Mouse (Mus musculus) gastrocnemius, postnatal 10 days (tissue): ENCODE results near the gene Alg9. TPM values are rescaled to one million over a fixed set of nuclear protein-coding genes. Genes with fewer than 3 reads are reported as not detected.
A peak's percentile ranks its signal among the peaks of the same experiment; 100 is the strongest.
"Not testable (repeated sequence)": the region's sequence is repeated elsewhere in the genome, so short reads cannot be mapped to it uniquely, and the experiment has no call there.

Experiments
- DNase-seq: peaks from one replicate; pipeline ENCODE4 v3.0.0; 2021; ENCODE audit warnings: mixed read lengths
- total RNA-seq, 2 experiments: library from RNA; stranded (reverse); gene quantifications; 2 replicates each; pipeline ENCODE4 v1.2.3; 2021

Alg9 gene
- total RNA-seq, 2 experiments from 2014 or later, result 8.2 to 13.4 TPM

DNA sequence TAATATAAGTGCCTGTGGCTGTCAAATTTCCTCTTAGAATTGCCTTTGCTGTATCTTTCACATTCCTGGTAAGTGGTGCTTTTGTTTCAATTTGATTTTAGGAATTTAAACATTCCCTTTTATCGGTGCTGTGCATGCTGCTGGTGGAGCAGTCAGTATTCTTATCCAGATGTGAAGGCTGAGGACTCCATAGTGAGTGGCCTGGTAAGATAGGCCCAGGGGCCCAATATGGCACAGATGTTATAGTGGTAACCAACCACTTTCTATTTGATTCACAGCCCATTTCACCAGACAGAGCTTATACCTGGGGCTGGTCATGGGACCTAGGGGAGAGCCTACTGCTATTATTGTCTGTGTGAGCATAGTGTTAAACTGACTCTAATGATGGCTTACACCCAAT lies 41.7 kb downstream of the Alg9 start:
- no peak for DNase-seq

DNA sequence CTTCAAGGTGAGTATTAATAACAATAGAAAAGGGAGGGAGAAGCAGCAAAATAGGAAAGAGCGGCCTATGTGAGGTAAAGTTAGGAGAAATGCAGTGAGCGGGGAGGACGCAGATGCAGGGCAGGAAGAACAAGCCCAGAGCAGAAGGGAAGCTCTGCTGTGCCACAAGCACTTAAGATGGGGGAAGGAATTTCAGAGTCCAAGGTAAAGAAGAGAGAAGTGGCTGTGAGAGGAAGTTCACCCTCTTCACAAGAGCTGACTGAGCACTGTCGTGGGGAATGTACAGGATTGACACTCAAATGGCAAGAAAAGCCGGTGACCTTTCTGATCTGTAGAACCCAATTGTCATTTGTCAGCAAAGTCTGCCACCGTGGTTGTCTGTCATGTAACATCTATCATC lies 43.2 kb downstream of the Alg9 start:
- no peak for DNase-seq

DNA sequence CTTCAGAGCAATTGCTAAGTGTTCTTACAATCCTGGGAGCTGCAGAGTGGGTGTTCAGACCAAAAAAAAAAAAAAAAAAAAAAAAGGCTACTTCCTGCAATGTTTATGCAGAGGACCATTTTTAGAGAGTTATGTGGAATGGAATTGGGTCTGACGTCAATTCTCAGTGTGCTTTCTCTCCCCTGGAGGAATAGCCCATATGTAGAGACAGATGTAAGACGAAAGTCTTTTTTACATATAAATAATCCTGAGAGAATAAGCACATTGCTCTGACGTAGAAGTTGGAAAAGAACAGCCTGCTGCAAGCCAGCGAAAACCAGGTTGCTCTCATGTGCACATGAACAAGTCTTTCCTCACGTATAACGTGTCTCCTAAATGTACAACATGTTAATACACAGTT lies 44.9 kb downstream of the Alg9 start:
- DNase-seq, result no peak

DNA sequence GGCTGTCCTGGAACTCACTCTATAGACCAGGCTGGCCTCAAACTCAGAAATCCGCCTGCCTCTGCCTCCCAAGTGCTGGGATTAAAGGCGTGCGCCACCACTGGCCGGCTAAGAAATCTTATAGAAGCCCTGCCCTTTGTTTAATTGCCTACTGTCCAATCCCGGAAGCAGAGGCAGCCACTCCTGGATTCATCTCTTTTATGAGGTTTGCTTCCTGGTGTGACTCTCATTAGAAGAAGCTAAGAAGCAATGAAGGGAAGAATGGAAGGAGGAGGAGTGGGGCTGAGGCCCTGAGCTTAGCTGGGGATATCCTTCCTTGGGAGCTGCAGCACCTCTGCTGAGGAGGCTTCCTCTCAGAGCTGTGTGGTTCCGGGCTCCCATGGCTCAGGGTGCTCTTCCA lies 46.8 kb downstream of the Alg9 start:
- DNase-seq, result no peak

DNA sequence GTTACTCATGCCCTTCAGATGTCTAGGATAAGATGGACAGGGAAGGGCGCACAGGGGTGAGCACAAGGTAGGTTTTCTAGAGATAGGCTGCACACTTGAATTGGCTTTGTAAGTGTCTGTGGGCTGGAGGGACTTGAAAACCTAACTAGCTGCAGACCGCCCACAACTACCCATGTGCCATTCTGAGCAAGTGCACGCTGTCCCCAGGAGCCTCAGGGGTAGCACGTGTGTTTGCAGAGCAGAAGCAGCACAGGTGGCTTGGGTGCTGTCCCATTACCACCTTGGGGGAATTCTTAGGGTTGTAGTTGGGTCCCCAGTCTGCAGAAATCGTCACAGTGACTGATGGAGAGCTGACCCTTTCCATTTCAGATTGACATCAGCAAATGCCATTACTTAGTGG lies 47.4 kb downstream of the Alg9 start:
- DNase-seq, result no peak

- no peak for DNase-seq
Observed at GRCm38 (mm10) chr9:50823779-50824453, 49.1 kb downstream of the Alg9 start.

- DNase-seq, result no peak
Observed at GRCm38 (mm10) chr9:50831514-50831913, 56.7 kb downstream of the Alg9 start.

DNA sequence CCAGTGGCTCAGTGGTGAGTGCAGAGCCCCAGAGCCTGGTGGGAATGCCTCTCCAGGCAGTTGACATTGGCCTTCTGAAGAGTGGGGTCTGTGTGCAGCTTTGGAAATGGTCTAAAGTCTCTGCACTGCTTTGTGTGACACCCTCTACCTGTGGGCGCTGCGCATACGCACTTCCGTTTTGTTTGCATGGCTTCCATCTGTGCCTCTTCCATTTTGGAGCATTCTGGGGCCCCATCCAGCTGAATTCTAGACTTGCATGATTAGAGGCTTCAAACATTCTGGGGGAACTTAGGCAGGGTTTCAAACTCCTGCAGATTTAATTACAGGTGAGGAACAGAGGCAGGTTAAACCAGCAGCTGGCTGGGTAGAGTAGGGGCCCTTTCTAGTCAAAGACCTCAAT lies 57.3 kb downstream of the Alg9 start:
- DNase-seq, result no peak

DNA sequence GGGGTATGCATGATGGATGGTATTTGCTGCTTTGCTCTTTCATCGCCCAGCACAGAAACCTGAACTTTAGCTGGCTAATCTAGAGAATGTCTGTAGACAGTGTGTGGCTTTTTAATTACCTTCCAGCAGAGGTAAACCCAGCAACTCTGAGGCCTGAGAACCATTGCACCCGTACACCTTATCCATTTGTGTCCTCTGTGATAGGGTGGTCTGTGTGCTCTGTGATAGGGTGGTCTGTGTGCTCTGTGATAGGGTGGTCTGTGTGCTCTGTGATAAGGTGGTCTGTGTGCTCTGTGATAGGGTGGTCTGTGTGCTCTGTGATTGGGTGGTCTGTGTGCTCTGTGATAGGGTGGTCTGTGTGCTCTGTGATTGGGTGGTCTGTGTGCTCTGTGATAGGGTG lies 57.8 kb downstream of the Alg9 start:
- DNase-seq, result not testable (repeated sequence)

- no peak for DNase-seq
Observed at GRCm38 (mm10) chr9:50833786-50834185, 59.0 kb downstream of the Alg9 start.

- DNase-seq, result no peak
Observed at GRCm38 (mm10) chr9:50835068-50835705, 60.4 kb downstream of the Alg9 start.

GRCm38 (mm10) chr9:50836097-50836496 lies 61.3 kb downstream of the Alg9 start:
- no peak for DNase-seq

GRCm38 (mm10) chr9:50841079-50841789 lies 66.4 kb downstream of the Alg9 start:
- DNase-seq, result no peak

GRCm38 (mm10) chr9:50845081-50845480 lies 70.3 kb downstream of the Alg9 start, which contains the start of gene Ppp2r1b:
TSS of gene Ppp2r1b (plus strand) at chr9:50845301.
- no peak for DNase-seq

DNA sequence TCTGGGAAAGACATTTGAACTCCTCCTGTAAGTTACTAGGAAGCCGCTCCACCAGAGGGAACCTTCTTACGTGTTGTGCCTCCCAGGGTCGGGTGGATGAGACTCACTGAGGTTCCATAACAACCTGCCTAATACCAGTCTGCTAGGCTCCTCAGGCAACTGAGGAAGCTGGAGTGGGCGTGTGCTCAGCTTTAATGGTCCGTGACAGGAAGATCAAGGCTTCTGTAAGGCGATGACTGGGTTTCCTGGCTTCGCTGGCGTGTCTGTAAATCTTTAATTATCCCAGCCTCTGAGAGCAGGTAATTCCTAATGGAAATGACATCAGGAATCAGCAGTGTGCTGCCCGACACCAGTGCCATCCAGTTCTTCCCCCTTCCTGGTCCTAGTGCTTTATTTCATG lies 70.7 kb downstream of the Alg9 start:
- no peak for DNase-seq

DNA sequence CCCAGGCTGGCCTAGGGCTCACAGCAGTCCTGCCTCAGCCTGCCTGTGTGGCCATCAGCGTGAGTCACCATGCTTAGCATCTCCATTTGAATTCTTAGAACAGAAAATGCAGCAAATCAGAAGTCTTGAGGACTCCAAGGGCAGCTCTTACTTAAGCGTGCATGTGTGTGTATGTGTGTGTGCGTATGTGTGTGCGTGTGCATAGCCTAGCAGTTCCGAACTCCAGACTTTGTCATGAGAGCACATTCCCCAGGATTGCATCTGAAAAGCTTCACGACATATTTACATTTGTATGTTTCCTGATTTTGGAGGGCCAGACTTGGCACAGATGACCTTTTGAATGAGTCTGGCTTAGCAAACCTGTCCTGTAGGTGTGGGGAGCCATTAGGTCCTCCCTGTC lies 72.3 kb downstream of the Alg9 start:
- DNase-seq, result no peak

- no peak for DNase-seq
Observed at GRCm38 (mm10) chr9:50847606-50848368, 73.0 kb downstream of the Alg9 start.

DNA sequence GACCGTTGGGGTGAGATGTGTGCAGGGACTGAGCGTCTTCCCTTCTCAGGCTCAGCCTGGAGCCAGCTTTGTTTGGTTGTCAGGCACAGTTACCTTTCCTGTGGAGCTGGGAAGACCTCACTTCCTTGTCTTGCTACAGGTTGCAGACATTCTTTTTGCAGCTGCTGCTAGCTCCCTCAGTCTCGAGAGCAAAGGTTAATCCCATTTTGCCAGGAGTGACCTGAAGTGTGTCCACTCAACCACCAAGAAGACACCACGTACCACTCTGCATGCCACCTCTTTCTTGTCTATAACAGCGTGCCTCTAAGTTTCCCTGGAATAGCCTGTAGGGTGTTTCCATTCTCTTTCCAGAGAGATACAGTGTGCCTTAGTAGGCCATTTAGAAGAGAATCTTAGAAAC lies 74.0 kb downstream of the Alg9 start:
- no peak for DNase-seq

DNA sequence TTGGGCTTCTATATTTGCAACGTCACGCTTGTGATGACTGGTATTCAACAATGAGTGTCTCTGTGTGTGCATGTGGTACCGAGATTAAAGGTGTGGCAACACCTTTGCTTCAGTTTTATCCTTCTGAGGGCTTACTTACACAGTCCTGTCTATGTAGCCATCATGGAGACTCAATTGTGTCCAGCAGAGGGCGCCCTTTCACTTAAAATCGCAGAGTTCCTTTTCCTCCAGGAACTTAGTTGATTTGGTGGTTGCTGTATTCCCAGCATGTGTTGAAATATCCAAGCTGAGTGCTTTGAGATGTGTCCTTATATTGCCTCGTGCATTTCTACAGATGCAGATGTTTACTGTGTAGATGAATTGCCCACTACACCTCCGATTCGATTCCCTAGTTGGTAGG lies 74.4 kb downstream of the Alg9 start:
- DNase-seq, result peak; percentile 95

DNA sequence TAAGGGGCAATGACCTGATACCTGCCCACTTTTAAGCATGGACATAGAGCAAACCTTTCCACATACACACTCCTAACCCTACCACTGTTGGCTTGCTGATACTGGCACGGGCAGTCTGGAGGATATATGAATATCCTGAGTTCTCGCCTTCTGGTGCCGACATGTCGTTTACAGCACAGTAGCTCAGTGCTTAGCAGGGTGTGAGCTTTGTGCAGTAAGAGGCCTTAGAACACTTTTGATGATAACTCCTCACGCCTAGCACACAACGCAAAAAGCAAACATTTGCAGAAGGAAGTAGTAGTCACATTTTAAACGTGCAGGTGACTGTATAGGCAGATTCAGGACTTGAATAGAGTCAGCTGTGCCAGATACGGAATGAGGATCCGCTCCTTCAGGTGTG lies 74.9 kb downstream of the Alg9 start:
- DNase-seq, result no peak

- DNase-seq, result no peak
Observed at GRCm38 (mm10) chr9:50850271-50850670, 75.5 kb downstream of the Alg9 start.

DNA sequence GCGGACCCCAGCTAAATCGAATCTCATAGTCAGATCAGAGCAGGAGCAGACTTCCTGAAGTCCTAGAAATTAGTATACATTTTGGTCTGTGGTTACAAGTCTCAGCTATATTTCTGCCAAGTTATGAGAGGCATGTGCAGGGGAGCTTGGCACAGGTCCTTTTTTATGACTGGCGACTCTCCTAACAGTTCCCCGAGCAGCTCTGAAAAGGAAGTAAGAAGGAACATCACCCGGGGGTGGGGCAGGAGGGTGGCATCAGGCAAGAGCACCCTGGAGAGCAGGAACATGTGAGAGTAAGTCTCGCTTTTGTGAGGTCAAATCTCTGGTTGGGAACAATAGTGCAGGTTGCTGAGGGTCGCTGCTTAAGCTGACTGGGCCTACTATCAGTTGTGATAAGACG lies 75.9 kb downstream of the Alg9 start:
- DNase-seq, result no peak
